Mouse (Mus musculus) E14TG2a.4 (cell line): ENCODE data around the gene Smpd3.

Experiments used
- CTCF ChIP-seq: conservative IDR thresholded peaks from 2 replicates; pipeline ENCODE4 v1.5.1; 2014; ENCODE audit warnings: low read length
- POU5F1 ChIP-seq: IDR thresholded peaks from 2 replicates; pipeline ENCODE4 v1.6.1; 2014; ENCODE audit warnings: low read length, borderline replicate concordance

DNA sequence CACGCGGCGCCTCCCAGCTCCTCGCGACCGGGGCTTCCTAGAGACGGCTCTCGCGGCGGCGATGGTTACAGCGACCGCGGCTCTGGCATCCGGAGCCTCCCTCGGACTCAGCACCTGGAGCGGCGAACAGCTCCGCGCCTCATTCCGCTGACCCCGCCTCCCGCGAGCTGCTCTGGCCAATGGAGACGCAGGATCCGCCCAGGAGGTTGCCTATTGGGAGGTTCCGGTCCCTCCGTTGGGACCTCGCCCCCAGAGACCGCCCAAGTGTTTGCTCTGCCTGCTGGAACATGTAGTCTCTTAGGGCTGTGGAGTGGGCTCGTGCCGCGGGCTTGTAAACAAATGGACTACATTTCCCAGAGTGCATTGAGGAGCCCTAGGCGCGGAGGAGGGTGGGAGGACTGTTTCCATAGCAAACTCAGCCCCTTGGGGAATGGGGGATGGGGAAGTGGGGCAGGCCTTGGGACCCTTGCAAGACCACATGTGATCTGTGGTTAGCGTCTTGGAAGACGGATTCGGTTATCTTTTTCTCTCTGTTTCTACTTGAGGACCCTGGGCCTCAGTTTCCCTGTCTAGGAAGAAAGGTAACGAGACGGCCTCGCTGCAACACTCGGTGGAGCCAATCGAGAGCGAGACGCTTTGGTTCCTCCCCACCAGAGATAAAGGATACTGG is at the start of gene Smpd3:
- TF ChIP-seq CTCF: no peak
- no peak for TF ChIP-seq POU5F1
